Mouse (Mus musculus) spleen, adult 18-20 months (tissue): ENCODE measurements around the gene Galntl6.

Experiments
- DNase-seq, 2 experiments: peaks; one replicate each; pipeline ENCODE4 v3.0.0; 2022; ENCODE audit warnings: mixed read lengths in 2 of 2

The Galntl6 gene

DNA sequence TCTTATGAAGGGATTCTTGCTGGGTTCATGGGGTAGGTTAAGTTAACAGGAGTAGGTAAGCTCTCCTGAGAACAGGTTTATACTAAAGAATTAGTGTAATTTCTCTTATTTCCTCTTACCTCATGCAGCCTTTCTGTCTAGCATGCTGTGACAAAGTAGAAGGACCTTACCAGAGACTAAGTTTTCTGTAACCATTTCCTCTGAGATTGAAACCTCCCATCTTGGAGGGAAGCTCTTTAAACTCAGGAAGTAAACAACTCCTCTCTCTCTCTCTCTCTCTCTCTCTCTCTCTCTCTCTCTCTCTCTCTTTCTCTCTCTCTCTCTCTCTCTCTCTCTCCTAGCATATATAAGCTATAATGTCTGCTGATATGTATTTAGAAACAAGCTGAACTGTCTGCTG is 1153.6 kb downstream of the Galntl6 start:
- no peak for DNase-seq

DNA sequence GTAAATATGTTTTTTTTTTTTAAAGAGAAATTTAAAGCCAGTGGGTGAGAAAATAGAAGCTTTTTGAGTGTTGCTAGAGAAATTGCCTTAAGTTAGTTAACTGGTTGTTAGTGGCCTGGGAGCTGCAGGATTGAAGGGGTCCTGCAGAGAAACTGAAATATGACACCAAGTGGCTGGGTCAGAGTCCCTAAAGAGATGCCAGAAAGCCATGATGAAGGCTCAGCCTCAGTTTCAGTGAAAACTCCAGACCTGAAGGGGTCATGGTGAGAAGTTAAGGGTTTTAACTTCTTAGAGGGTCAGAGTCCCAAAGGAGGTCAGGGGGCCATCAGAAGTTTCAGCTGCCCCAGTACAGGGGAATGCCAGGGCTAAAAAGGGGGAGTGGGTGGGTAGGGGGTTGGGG is 1155.0 kb downstream of the Galntl6 start:
- no peak for DNase-seq

DNA sequence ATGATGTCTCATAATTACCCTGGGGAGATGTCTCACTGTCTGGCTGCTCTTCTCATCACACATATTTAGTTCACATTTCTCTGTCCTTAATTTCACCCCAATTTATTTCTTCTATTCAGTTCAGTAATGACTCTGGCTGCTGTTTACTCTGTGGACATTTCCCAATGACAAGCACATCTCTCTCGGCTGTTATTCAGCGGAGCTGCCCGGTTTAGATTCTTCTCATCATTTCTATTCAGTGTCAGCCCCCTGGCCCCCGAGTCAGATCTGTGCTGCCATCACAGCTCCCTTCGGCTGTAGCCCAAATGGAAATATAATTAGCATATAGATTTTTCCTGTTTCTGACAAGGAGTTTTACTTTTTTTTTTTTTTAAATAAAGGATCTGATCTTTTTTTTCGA is 1158.4 kb downstream of the Galntl6 start:
- no peak for DNase-seq

DNA sequence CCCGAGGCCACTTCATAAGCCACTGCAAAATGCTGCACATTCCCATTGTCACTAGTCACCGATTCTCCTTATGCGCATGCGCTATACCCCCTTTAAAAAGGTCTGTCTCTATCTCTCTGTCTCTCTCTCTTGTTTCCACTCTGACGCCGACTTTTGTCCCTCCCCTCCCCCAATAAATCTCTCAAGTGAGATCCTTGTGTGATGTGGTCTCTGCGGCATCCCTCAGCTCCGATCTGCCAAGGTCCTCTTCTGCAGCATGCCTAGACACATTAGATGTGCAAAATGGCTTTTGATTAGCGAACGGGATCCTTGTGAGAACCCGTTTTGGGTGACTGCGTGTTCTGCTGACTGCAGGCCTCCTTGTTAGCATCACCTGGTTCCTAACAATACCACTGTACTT is 1168.8 kb downstream of the Galntl6 start:
- DNase-seq, result no peak

DNA sequence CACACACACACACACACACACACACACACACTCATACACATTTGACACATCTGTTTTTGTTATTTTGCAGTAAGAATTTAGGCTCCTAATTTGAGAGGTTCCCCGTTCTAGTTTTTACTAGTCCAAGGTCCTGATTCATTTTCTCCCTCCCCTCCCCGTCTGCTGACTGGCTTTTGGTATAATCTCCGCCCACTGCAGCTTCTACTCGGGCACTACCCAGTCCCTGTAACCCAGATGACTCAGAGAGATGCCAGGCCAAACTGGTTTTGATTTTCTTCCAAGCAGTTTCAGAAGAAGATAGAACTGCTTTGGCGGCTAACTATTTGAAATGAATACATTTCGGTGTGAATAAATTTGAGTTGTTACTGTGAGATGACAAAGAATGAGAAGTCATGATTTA is 1170.5 kb downstream of the Galntl6 start:
- no peak for DNase-seq

DNA sequence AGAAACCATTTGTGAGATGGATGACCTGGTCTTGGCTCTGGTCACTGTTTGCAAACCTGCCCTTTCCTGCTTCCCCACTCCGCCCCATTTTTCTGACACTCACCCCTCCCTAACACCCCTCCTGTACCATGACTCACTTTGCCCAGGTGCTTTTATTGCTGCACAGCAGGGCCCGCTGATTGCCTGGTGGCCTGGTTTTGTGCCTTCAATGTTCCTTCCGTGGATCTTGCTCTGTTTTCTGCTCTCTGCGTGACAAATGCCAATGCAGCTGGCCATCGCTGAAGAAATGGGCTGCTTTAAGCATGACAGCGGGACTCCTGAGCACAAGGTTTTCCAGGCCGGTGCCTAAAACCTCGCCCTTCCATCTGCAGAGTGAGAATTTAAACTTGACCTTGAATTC is 1171.1 kb downstream of the Galntl6 start:
- no peak for DNase-seq

DNA sequence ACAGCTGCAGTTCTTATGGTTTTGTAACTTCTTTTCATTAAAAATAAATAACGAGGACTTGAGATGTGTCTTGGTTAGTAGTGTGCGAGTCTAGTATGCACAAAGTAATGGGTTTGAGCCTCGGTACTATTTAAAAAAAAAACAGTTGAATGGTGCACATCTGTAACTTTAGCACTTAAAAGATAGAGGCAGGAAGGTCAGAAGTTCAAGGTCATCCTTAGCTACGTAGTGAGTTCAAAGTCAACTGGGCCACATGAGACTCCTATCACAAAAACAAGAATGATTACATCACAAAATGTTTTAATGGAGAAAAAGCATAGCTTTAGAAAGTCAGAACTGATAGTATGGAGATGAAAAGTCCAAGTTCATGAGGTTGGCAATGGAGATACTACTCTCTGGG is 1175.2 kb downstream of the Galntl6 start:
- DNase-seq, result no peak

DNA sequence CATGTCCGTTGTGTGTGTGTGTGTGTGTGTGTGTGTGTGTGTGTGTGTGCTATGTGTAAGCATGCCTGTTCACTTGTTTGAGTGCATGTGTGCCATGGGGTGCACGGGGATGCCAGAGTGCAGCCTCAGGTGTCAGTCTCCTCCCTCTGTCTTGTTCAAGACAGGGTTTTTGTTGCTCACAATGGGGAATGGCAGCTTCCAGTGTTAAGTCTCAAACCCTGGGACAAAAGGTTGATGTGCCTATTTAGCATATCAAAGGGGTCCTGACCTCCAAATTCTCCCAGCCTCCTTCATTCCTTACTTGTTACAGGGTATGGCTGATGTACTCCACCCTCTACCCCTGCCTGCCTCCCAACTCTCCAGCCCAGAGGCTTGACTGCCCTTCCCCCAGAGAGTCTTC is 1179.6 kb downstream of the Galntl6 start:
- no peak for DNase-seq

DNA sequence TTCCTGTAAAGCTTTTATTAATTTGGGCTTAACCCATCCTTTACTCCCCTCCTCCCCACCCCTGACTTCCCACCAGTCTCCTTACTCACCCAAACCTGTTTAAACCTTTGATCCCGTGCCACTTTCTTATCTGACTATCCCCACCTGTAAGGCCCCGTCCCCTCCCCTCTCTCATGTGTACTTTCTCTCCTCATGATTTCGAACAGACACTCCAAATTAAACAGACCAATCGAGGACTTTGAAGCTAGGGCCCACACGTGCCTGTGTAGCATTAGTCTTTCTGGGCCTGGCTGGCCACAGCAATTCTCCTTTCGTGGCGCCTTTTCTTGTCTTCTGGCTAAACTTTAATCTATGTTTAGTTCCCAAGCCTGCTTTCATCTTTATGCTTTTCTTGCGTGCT is 1180.8 kb downstream of the Galntl6 start:
- no peak for DNase-seq

DNA sequence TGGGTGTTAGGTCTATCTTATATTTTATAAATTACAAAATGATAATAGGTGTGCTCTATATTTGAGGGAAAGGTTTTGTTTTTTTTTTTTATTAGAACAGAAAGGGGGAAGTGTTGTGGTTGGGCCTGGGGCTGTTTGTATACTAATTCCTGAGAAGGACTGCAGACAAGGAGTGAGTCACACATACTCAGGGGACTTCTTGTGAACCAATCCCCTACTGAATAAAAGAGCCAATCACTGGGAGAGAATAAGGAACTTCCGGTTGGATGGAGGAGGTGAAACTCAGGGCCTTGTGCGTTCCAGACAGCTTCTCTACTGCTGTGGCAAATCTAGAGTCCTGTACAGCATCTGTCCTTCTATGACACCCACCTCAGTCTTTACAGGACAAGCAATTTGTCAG is 1184.2 kb downstream of the Galntl6 start:
- DNase-seq, result no peak

DNA sequence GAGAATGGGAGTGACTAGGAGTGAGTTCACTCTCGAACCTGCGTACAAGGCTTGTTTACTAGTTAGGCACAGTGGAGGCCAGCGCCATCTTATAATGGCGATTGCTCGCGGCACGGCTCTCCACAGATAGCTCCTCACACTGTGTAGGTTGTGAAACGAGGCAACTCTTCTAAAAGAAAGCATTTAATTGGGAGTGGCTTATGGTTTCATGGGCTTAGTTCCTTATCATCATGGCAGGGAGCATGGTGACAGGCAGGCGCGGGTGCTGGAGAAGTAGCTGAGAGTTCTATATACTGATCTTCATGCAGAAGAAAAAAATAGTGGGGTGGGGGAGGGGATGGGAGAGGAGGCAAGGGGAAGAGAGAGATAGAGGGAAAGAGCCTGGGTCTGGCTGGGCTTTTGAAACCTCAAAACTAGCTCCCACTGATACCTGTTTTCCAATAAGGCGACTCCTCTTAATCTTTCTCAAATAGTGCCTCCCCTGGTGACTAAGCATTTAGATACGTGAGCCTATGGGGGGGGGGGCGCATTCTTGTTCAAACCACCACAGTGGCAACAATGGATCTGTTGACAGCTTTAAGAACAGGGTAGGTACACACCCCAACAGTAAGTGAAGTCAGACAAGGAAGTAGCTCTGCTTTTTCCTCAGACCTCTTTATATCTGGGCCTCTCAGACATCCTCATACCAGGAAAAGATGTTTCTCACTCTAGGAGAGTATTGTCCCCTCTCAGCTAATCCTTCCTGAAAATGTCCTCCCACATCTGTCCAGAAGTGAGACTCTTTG is 1187.4 kb downstream of the Galntl6 start:
- DNase-seq, result no peak
